Mouse (Mus musculus): ENCODE measurements around the gene Usp49. TPM values are rescaled to one million over a fixed set of nuclear protein-coding genes. Genes with fewer than 3 reads are reported as not detected.
"Not testable (repeated sequence)": the region's sequence is repeated elsewhere in the genome, so short reads cannot be mapped to it uniquely, and the experiment has no call there.

Gene Usp49
- polyA plus RNA-seq, 2 experiments: 5.0 to 17.6 TPM

- 87% methylated on average over 7 of the region's 7 CpGs for WGBS
- DNase-seq (ENCODE audit: low spot score) (no peak), ATAC-seq (ENCODE audit: low FRiP score, low read depth) (no peak)
- Histone ChIP-seq H3K36me3 (ENCODE audit: control insufficient read depth, insufficient read depth, low read length) (peaks cover 4% of the 10 kb centered on the region), H3K9ac (ENCODE audit: low read depth, low read length, severe bottlenecking) (no peak overlapping the region), H3K9me3 (ENCODE audit: control insufficient read depth, low read length) (no peaks in the 10 kb centered on the region), H3K4me2 (replicated peaks; ENCODE audit: low read depth, low read length, severe bottlenecking) (no peak overlapping the region), H3K4me3 (replicated peaks; ENCODE audit: low read length) (no peak overlapping the region), H3K27me3 (ENCODE audit: control insufficient read depth, insufficient read depth, low read length) (no peaks in the 10 kb centered on the region), H3K4me1 (ENCODE audit: control insufficient read depth, insufficient read depth, low read length) (peaks cover 12% of the 10 kb centered on the region), H3K27ac (replicated peaks; ENCODE audit: low read depth, low read length) (no peak overlapping the region)
- no peak for TF ChIP-seq POLR2A (IDR thresholded peaks at IDR 0.05; ENCODE audit: borderline replicate concordance, extremely low read depth, insufficient read depth, insufficient read length)
These were observed 3.7 kb downstream of the Usp49 start for GRCm38 (mm10) chr17:47633999-47634770.

GRCm38 (mm10) chr17:47642992-47643391, 12.5 kb downstream of the Usp49 start:
- no peak for TF ChIP-seq POLR2A (IDR thresholded peaks at IDR 0.05; ENCODE audit: borderline replicate concordance, extremely low read depth, insufficient read depth, insufficient read length)
- ATAC-seq (ENCODE audit: low FRiP score, low read depth) (no peak), DNase-seq (ENCODE audit: low spot score) (no peak)
- no peak overlapping the region for H3K4me2 ChIP-seq (replicated peaks; ENCODE audit: low read depth, low read length, severe bottlenecking)
- no peaks in the 10 kb centered on the region for H3K4me1 ChIP-seq (ENCODE audit: control insufficient read depth, insufficient read depth, low read length)
- no peaks in the 10 kb centered on the region for H3K27me3 ChIP-seq (ENCODE audit: control insufficient read depth, insufficient read depth, low read length)
- H3K4me3 ChIP-seq (replicated peaks; ENCODE audit: low read length): no peak overlapping the region
- 83% methylated on average over 2 of the region's 2 CpGs for whole genome bisulfite sequencing
- no peak overlapping the region for H3K27ac ChIP-seq (replicated peaks; ENCODE audit: low read depth, low read length)
- no peaks in the 10 kb centered on the region for H3K36me3 ChIP-seq (ENCODE audit: control insufficient read depth, insufficient read depth, low read length)
- H3K9me3 ChIP-seq (ENCODE audit: control insufficient read depth, low read length): no peaks in the 10 kb centered on the region
- H3K9ac ChIP-seq (ENCODE audit: low read depth, low read length, severe bottlenecking): no peak overlapping the region

GRCm38 (mm10) chr17:47646683-47647082, 16.2 kb downstream of the Usp49 start:
- TF ChIP-seq POLR2A (IDR thresholded peaks at IDR 0.05; ENCODE audit: borderline replicate concordance, extremely low read depth, insufficient read depth, insufficient read length): no peak
- Histone ChIP-seq H3K9me3 (ENCODE audit: control insufficient read depth, low read length) (no peaks in the 10 kb centered on the region), H3K27me3 (ENCODE audit: control insufficient read depth, insufficient read depth, low read length) (no peaks in the 10 kb centered on the region), H3K4me3 (replicated peaks; ENCODE audit: low read length) (no peak overlapping the region), H3K9ac (ENCODE audit: low read depth, low read length, severe bottlenecking) (no peak overlapping the region), H3K36me3 (ENCODE audit: control insufficient read depth, insufficient read depth, low read length) (no peaks in the 10 kb centered on the region; the same call in 1 of the 2 replicates), H3K27ac (replicated peaks; ENCODE audit: low read depth, low read length) (no peak overlapping the region), H3K4me1 (ENCODE audit: control insufficient read depth, insufficient read depth, low read length) (no peaks in the 10 kb centered on the region), H3K4me2 (replicated peaks; ENCODE audit: low read depth, low read length, severe bottlenecking) (no peak overlapping the region)
- ATAC-seq (ENCODE audit: low FRiP score, low read depth) (no peak), DNase-seq (ENCODE audit: low spot score) (peak; percentile 60)
- 71% methylated on average over 1 of the region's 1 CpGs for WGBS

- H3K27ac ChIP-seq (replicated peaks; ENCODE audit: low read depth, low read length): no peak overlapping the region
- DNase-seq (ENCODE audit: low spot score) (no peak), ATAC-seq (ENCODE audit: low FRiP score, low read depth) (no peak)
- TF ChIP-seq POLR2A (IDR thresholded peaks at IDR 0.05; ENCODE audit: borderline replicate concordance, extremely low read depth, insufficient read depth, insufficient read length): no peak
- H3K4me2 ChIP-seq (replicated peaks; ENCODE audit: low read depth, low read length, severe bottlenecking): no peak overlapping the region
- H3K9ac ChIP-seq (ENCODE audit: low read depth, low read length, severe bottlenecking): no peak overlapping the region
- H3K4me1 ChIP-seq (ENCODE audit: control insufficient read depth, insufficient read depth, low read length): no peaks in the 10 kb centered on the region
- no peaks in the 10 kb centered on the region for H3K27me3 ChIP-seq (ENCODE audit: control insufficient read depth, insufficient read depth, low read length)
- H3K9me3 ChIP-seq (ENCODE audit: control insufficient read depth, low read length): no peaks in the 10 kb centered on the region
- no peak overlapping the region for H3K4me3 ChIP-seq (replicated peaks; ENCODE audit: low read length)
- WGBS: 65% methylated on average over 4 of the region's 4 CpGs
- H3K36me3 ChIP-seq (ENCODE audit: control insufficient read depth, insufficient read depth, low read length): peaks cover 4% of the 10 kb centered on the region; the same call in 1 of the 2 replicates
These were observed 18.5 kb downstream of the Usp49 start for GRCm38 (mm10) chr17:47648966-47649365.

- H3K9me3 ChIP-seq (ENCODE audit: control insufficient read depth, low read length): no peaks in the 10 kb centered on the region
These were observed 21.5 kb downstream of the Usp49 start for GRCm38 (mm10) chr17:47651953-47652352.

GRCm38 (mm10) chr17:47654346-47654745, 23.9 kb downstream of the Usp49 start:
- WGBS: 95% methylated on average over 8 of the region's 8 CpGs
- not testable (repeated sequence) for DNase-seq (ENCODE audit: low spot score); H3K9ac ChIP-seq (ENCODE audit: low read depth, low read length, severe bottlenecking)

More at GRCm38 (mm10) chr17:47651953-47652352, 21.5 kb downstream of the Usp49 start:
- 78% methylated on average over 2 of the region's 2 CpGs for WGBS
- DNase-seq (ENCODE audit: low spot score): no peak
- no peak overlapping the region for H3K9ac ChIP-seq (ENCODE audit: low read depth, low read length, severe bottlenecking)
- TF ChIP-seq POLR2A (IDR thresholded peaks at IDR 0.05; ENCODE audit: borderline replicate concordance, extremely low read depth, insufficient read depth, insufficient read length): no peak
- H3K4me1 ChIP-seq (ENCODE audit: control insufficient read depth, insufficient read depth, low read length): no peaks in the 10 kb centered on the region
- H3K4me2 ChIP-seq (replicated peaks; ENCODE audit: low read depth, low read length, severe bottlenecking): no peak overlapping the region
- H3K27ac ChIP-seq (replicated peaks; ENCODE audit: low read depth, low read length): no peak overlapping the region
- H3K36me3 ChIP-seq (ENCODE audit: control insufficient read depth, insufficient read depth, low read length): peaks cover 9% of the 10 kb centered on the region; the same call in 1 of the 2 replicates
- ATAC-seq (ENCODE audit: low FRiP score, low read depth): no peak
- H3K27me3 ChIP-seq (ENCODE audit: control insufficient read depth, insufficient read depth, low read length): no peaks in the 10 kb centered on the region
- no peak overlapping the region for H3K4me3 ChIP-seq (replicated peaks; ENCODE audit: low read length)

More at GRCm38 (mm10) chr17:47654346-47654745, 23.9 kb downstream of the Usp49 start:
- H3K4me3 ChIP-seq (replicated peaks; ENCODE audit: low read length); H3K4me1 ChIP-seq (ENCODE audit: control insufficient read depth, insufficient read depth, low read length); H3K36me3 ChIP-seq (ENCODE audit: control insufficient read depth, insufficient read depth, low read length); H3K27ac ChIP-seq (replicated peaks; ENCODE audit: low read depth, low read length); H3K27me3 ChIP-seq (ENCODE audit: control insufficient read depth, insufficient read depth, low read length); H3K4me2 ChIP-seq (replicated peaks; ENCODE audit: low read depth, low read length, severe bottlenecking); H3K9me3 ChIP-seq (ENCODE audit: control insufficient read depth, low read length); ATAC-seq (ENCODE audit: low FRiP score, low read depth): not testable (repeated sequence)

Measured in limb, embryonic 14.5 days (tissue).